Mouse (Mus musculus): Measurements from ENCODE around the gene Smim20.

DNA sequence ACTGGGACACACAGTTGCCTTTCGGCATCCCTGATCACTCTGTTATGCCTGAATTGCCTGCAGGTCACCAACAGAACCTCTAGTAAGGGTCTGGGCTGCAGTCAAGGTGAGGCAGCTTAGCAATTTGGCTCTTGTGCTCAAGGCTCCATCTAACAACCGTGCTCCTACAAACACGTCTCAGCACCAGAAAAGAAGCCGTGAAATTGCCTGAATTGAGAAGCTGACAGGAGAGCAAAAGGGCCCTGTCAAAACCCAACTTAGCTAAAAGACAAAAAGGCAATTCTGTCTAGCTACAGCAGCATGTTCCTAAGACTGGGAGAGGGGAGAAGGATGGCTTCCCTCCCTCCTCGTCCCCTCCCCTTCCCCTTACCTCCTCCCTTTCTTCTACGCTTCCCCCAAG lies 57.9 kb downstream of the Smim20 start:
- TF ChIP-seq CTCF (IDR thresholded peaks at IDR 0.05; ENCODE audit: low read depth, low read length) (no peak), POLR2A (IDR thresholded peaks at IDR 0.05; ENCODE audit: extremely low read depth, insufficient read depth, low read length) (no peak)

All from liver, adult 2 months (tissue).